Mouse (Mus musculus): ENCODE results near the gene Nkx2-5. TPM values are rescaled to one million over a fixed set of nuclear protein-coding genes. Genes with fewer than 3 reads are reported as not detected.

Gene Nkx2-5
- total RNA-seq, 2 experiments from 2014 or later, result not detected

DNA sequence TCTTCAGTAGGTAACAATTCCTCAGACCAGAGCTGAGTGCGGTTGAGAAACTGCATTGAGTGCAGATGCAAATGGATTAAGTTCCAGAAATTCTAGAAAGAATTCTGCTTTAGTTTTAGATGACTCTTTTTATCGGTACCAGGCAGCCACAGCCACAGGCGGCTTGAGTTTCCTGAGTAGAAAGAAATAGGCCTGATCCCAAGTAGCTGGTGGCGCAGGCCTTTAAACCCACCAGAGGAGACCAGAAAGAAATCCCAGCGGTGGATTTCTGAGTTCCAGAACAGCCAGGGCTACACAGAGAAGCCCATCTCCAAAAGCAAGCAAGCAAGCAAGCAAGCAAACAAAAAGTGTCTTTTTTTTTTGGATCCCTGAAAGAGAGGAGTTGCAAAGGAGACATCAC, 8.4 kb downstream of the Nkx2-5 start:
- no peak for DNase-seq

DNA sequence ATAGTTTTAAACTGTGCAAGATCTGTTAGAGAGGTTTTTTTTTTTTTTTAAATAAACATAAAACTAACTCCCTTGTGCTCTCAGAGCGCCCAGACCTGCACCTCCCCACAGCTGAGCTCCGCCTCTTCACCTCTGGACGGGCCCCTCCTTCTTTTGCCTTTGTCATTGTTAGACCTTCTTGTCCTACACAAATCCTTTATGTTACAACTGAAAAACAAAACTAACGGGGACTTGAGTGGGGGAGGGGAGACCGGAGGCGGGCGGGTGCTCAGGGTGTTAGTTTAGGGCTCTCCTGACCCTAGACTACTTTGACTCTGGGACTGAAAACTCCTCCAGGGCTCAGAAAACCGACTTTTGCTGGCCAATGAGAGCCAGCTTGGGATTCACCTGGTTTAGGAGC, 8.9 kb downstream of the Nkx2-5 start:
- no peak for DNase-seq

DNA sequence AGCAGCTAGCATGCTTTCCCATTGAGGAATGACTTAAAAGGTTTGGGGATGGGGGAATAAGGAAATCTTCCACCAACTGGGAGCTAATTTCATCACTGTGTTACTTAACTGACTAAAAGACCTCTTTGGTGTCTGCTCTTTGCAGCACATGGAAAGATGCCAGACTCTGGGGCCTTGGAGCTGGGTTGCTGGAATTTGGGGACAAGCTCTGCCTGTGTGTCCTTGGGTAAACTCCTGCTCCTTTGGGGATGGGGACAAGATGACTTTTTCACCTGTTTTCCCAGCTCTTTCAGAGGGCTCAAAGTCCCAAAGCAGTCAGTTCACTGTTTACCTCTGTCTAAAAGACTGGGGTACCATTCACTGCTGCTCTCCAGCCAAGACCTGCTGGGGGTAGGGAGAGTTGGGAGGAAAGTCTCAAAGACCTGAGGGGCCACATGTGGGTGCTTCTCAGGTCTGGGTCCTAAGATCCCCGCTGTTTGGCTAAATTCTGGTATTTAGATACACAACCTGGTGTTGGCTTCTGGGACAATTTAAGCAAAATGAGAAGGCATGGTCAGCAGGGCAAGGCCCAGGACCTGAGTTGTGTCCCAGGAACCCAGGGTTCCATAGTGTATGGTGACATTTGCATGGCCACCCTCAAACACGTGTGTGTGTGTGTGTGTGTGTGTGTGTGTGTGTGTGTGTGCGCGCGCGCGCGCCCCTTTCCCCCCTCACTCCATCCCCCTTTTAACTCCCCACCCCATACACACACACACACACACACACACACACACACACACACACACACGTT, 9.6 kb downstream of the Nkx2-5 start:
- DNase-seq, result no peak

DNA sequence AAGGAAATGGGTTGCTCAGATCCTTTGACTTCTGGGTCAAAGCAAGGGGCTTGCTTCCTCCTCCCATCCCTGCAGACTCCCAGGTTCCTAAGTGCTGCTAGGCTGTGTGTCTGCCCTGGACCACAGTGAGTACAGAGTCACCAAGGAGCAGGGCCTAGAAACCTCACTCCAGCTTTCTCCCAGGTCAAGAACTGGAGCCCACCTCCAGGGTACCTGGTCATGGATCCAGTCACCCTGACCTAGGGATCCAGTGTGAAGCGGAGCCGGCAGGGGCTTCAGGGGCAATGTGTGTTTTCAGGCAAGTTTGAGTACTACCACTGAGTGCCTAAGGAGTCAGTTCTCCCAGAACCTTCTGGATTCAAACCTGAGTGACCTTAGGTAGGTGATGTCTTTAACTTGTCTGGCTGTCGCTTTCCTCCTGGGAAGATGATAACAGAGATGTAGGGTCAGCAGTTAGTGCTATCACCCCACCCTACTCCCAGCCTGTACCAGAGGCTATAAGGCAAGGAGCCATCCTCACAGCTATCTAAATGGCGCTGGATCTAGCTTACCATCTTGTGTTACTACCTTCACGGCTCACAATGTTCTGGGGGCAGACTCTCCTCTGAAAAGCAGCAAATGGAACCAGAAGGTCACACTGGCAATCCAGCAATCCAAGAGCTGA, 10.4 kb downstream of the Nkx2-5 start:
- DNase-seq, result no peak

DNA sequence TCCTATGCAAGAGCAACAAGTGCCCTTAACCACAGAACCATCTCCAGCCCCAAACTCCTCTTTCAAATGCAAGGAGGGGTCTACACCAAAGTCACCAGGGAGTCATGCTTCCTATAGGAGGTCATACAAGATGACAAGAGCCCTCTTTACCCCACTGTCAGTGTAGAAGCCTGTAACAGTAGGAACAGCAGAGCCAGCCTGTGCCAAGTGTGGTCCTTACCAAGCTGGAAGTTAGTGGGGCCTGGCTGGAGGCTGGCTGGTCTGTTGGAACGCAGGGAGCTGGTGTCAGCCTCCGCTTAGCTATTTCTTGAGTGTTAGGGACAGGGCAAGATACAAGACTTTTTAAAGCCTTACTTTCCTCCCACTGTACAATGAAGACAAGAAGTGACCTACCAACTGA, 11.0 kb downstream of the Nkx2-5 start:
- no peak for DNase-seq

DNA sequence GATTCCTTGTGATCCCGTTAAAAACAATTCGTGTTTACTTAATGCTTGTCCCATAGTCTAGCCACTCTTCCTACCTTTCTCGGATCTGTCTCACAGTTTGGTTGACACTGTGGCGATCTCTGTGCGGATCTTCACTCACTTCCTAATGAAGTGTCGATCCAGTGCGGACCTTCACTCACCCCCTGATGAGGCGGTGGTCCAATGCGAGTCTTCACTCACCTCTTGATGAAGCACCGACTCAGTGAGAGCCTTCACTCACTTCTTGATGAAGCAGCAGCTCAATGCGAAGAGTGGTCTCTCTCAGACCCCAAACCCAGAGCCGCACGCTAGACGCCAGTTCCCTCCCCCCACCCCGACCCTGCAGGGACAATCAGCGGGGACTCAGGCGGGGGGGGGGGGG, 18.7 kb downstream of the Nkx2-5 start:
- no peak for DNase-seq

DNA sequence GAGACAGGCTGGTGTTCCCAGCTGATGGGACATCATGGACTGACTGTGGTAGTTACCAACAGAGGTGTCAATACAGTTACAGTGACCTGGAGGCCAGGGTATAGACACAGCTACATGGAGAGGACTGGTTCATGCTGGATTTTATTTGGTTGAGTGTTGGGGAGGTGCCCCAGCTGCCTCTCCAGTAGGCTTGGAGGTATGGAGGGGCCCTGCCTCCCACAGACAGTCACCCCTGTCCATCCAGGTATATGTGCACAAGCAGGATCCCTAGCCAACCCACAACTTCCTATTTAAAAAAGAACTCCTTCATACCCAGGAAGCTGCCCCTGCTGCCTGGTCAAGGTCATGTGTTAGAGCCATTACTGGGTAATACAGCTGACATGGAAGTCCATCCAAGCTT, 27.0 kb downstream of the Nkx2-5 start:
- no peak for DNase-seq

DNA sequence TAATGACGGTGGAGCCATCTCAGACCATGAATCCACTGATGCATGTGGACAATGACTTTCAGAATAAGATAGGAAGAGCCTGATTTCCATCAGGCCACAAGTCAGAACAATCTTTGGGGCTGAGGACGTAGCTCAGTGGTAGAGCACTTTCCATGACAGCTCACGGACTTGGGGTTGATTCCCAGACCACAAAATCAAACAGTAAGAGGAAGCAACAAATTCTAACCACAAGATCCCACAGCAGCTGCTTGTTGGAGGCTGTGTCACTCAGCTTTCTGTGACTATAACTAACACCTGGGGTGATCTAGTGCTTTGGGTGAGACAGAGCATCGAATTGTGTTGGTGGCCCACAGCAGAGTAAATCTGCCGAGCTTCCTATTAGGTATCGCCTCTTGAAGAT, 28.0 kb downstream of the Nkx2-5 start:
- DNase-seq, result no peak

DNA sequence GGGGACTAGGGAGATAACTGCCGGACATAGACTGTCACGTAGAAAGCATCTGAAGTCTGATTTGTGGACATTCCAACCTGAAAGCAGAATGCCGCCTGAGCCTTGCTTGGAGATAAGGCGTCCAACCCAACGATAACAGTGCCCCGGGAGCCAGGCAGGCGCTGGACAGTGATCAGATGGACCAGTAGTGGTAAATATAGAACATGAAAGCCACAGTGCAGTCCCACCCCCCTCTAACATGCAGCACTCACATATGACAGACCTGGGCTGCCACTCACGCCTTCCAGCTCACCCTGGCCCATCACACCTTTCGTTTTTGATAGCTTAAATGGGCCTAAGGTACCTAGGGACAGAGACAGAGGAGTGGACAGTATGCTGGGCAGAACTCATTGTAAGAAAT, 31.3 kb downstream of the Nkx2-5 start:
- no peak for DNase-seq

DNA sequence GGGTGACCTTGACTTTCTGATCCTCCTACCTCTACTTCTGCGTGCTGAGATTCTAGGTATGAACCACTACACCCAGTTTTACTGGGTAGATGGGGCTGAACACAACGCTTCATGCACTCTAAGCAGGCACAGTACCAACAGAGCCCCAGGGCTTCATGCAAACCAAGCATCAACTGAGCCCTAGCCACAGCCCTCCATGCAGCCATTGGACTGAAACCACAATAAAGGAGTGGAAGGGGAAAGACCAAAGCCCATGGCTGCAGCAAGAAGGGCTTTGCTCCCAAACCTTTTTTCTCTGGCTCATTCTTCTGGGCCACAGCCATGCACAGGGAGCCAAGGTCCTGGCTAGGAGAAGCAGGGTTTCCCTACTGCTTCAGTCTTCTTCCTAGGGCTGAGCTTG, 32.2 kb downstream of the Nkx2-5 start:
- DNase-seq, result no peak

DNA sequence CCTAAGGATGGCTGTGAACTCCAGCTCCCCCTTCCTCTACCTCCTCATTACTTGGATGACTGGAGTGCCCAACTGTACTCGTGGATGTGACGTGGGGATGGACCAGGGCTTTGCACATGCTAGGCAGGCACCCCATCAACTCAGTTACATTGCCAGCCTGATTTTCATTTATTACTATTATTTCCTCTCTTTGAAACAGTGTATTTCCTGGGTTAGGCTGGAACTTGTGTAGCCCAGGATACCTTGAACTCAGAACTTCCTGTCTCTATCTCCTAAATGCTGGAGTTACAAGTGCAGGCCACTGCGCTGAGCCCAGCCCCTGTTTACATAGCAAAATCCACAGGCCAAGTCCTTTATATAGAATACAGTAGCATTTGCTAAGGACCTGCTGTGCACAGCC, 41.9 kb downstream of the Nkx2-5 start:
- no peak for DNase-seq

DNA sequence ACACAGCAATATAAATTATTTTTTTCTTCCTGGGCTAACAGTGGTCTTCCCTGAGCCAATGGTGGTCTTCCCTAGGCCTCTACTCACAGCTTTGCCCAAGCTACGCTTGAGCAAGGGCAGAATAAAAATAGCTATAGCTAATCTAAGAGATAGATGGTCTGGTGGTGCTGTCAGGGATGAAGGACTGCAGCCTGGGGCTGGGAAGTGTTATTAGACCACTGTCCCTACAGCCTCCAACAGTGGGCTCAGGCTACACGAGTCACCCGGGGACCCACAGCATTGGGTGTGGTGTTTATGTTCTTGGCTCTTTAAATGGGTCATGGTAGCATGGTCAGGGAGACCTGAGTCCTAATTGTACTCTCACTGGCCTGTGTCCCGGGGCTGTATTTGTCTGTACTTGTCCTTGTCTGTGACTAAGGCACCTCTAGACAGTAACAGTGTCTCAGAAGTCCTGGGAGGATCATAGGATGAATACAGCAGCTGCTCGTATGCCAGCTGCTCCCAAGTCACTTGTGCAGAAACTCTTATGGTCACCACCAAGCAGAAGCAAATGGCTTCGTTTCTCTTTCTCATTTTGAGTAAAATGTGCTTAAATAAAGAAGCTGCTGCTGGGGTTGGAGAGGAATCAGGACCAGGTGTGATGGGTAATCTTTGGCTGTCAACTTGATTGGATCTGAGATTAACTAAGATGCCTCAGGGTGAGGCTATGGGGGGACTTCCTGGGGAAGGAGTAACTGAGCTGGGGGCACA, 47.3 kb downstream of the Nkx2-5 start:
- DNase-seq, result no peak

DNA sequence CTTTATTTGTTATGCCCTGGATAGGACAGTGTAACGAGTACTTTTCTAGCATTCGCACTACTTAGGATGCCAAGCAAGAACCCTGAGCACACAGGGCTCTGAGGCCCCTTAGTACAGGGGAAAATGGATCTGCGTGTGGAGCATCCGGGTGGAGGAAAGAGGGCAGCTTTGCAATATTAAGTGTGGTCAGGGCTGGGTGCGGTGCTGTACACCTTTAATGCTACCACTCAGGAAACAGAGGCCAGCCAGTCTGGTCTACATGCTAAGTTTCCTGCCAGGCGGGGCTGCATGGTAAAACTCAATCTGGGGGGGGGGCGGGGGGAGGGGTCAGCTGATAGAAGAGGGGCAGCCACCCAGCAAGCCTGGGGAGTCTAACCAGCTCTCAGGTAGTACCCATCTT, 49.4 kb downstream of the Nkx2-5 start:
- no peak for DNase-seq

DNA sequence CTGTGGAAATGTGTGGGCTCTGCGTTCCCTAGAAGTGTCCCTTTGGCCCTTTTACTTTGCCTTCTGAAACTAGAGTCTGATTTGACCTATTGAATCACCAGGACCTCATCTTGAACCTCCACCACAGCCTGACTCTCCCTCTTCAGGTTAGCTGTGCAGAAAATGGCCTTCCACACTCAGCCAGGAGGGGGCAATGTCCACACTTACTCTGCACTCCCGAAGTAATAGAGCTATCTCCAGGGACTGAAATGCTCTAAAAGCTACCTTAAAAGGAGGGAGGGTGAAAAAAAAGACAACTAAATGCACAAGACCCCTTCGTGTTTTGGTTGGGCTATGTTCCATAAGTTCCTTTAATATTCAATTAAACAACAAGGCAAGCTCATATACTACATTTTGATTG, 50.1 kb downstream of the Nkx2-5 start:
- DNase-seq, result peak; percentile 63

DNA sequence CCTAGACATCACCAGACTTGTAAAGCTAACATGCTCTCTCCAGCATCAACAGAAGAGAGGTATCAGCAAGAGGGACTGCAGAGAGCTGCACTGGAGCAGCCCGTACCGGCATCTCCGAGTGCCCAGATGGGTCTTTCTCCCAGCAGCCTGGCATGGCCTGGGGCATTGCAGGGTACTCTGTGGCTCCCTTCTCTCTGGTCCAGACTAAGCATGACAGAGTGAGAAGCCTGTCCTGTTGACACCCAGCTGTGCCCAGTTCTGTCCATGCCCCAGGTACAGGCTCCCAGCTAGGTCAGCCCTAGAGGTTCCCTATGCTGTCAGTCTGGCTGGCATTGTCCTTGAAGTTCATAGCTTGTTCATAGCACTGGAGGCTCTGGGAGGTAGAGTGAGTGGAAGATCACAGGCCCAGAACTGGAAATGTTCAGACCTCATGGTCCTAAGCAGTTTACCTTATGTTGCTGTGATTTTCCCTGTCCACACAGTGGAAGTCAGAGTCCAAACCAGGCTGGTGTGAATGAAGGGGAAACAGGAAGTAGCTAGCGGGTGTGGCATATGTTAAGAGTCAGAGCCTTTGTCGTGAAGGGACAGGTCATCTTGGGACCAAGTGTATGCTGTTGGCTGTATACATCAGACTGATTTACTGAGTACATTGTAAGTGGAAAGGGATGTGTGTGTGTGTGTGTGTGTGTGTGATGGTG, 51.6 kb downstream of the Nkx2-5 start:
- DNase-seq, result no peak

DNA sequence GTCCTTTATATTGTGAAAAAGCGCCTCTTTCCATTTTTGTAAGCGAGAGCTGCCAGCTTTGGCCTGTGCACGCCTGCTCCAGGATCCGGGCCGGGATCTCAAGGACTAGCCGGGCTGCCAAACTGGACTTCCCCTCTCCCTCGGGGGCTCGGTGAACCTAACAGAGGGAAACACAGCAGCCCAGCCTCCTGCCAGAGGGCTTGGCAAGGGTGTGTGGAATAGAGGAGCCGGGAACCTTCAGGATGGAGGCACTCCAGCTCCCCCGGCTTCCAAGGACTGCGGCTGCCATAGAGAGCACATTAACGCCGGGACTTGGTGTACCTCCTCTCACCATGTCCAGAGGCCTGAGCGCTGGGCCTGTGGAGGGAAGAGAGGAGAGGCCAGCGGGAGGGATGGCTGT, 52.7 kb downstream of the Nkx2-5 start:
- peak; percentile 38 for DNase-seq

DNA sequence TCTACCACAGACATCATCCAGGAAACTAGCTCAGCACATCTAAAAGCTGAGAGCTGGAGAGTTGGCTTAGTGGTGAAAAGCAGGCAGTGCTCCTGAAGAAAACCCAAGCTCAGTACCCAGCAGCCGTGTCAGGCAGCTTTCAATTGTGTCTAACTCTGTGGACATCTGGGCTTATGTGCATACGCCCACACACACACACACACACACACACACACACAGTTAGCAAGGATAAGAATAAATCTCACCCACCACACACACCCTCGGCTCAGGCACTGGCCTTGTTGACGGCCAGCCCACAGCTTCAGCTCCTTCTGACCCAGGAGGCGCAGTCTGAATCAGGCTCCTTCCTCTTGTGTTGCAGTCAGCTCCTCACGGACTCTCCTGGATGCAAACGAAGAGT, 53.2 kb downstream of the Nkx2-5 start:
- DNase-seq, result no peak

DNA sequence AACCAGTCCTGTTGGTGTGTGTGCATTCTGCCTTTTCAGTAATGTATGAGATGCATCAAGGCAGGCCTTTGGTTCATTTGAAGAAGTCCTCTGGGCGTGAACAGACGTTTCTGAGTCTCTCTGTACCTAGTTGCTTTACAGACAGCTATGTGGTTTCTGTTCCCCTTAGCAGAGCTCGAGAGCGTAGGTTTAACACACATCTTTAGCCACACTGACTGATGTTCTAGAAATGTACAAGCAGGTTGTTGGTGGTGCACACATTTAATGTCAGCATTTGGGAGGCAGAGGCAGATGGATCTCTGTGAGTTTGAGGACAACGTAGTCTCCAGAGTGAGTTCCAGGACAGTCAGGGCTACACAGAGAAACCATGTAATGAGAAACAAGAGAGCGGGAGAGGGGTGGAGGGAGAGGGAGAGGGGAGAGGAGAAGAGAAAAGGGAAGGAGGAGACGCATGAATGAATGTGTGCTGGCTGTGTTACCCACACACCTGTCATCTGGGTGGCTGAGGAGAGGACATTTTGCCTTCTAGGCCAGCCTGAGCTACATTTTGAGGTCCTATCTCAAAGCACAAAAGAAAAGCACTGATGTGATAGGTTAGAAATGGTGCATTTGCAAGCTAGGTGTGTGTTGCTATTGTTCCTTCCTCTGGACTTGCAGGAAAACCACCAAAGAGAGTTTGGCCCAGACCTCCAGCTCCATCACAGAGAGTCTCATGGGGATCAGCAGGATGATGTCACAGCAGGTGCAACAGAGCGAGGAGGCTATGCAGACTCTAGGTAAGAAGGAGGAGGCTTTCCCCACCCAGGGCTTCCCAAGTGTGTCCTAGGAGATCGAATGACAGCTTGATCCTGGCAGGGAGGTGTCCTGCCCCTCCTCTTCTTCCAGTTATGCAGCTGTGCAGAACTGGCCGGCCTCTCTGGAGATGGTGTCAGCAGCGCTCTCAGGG, 54.3 kb downstream of the Nkx2-5 start:
- no peak for DNase-seq

DNA sequence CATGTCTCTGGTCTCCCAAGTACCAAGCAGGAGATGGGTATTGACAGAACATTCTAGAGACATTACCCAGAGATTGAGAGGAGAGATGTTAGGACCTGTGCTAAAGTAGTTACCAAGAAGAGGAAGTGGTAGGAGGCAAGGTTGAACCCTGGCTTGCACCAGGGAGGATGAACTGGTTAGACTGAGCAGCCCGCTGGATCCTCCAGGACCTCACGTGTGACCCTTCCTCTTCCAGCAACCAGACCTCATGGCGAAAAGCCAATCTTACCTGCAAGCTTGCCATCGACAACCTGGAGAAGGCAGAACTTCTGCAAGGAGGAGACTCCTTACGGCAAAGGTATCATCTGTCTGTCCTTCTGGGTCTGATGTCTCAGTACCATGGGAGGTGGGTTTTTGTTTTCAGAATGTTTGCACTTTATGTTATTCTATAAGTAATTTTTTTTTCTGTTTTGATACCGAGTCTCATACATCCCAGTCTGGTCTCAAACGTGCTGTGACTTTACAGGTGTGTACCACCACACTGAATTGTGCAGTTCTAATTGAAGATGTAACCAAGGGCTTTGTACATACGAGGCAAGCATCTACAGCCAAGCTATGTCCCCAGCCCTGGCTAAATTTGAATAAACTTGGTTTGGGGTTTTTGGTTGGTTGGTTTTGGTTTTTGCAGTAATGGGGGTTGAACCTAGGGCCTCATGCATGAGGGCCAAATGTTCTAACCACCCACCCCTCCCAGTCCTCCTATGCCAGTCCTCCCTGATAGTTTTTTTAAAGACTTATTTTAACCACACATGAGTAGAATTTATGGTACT, 55.1 kb downstream of the Nkx2-5 start:
- DNase-seq, result no peak

DNA sequence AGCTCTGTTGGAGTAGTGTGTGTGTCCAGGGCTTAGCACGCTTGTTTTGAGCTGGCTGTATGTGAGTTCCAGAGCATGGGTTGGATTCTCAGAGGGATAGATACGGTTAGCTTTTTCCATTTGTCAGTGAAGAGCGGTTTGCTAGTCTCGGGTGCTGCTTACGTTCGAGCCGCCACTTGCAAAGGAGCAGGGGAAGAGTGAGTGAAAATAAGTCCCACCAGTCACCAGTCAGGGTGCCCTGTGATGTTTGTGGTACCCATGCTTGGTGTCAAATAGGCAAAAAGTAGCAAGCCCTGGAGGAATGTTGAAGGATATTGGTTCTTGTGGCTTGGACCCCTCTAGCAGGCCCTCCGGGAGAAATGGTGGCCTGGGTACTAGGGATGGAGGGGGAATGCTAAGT, 55.8 kb downstream of the Nkx2-5 start:
- DNase-seq, result no peak
